Mouse (Mus musculus) natural killer cell, adult 2 months (primary cell): ENCODE data around the gene Eef2kmt.
"Not testable (repeated sequence)": the region's sequence is repeated elsewhere in the genome, so short reads cannot be mapped to it uniquely, and the experiment has no call there.

ENCODE experiments used
- DNase-seq, 2 experiments: peaks; one replicate each; pipeline ENCODE4 v3.0.0; 2022; ENCODE audit warnings: low spot score in 2 of 2

The Eef2kmt gene

GRCm38 (mm10) chr16:5255779-5256496 lies at the start of gene Eef2kmt:
Gene Eef2kmt (minus strand): TSS chr16:5255983.
- peak; percentile 98 to 99 for DNase-seq

GRCm38 (mm10) chr16:5295238-5295637 lies 39.5 kb upstream of the Eef2kmt start:
- no peak for DNase-seq

GRCm38 (mm10) chr16:5285376-5285775 lies 29.6 kb upstream of the Eef2kmt start:
- DNase-seq: no peak

GRCm38 (mm10) chr16:5282686-5283085 lies 26.9 kb upstream of the Eef2kmt start:
- no peak for DNase-seq

GRCm38 (mm10) chr16:5279571-5280222 lies 23.9 kb upstream of the Eef2kmt start:
- DNase-seq: no peak

GRCm38 (mm10) chr16:5272371-5272770 lies 16.6 kb upstream of the Eef2kmt start:
- DNase-seq: no peak

GRCm38 (mm10) chr16:5271411-5272035 lies 15.7 kb upstream of the Eef2kmt start:
- no peak for DNase-seq

GRCm38 (mm10) chr16:5263926-5264325 lies 8.1 kb upstream of the Eef2kmt start:
- DNase-seq: no peak

- DNase-seq: no peak
These were observed 7.4 kb upstream of the Eef2kmt start for GRCm38 (mm10) chr16:5263156-5263555.

GRCm38 (mm10) chr16:5255081-5255740 lies 572 bp downstream of the Eef2kmt start:
- no peak for DNase-seq

- DNase-seq: peak; percentile 76 to 85
These were observed 1.3 kb downstream of the Eef2kmt start for GRCm38 (mm10) chr16:5254346-5255025.

GRCm38 (mm10) chr16:5252260-5252659 lies 3.5 kb downstream of the Eef2kmt start:
- no peak for DNase-seq

GRCm38 (mm10) chr16:5250891-5251290 lies 4.9 kb downstream of the Eef2kmt start:
- no peak for DNase-seq

- DNase-seq: peak; percentile 40 to 57
These were observed 11.4 kb downstream of the Eef2kmt start for GRCm38 (mm10) chr16:5244411-5244810.

GRCm38 (mm10) chr16:5242882-5243281 lies 12.9 kb downstream of the Eef2kmt start:
- DNase-seq: no peak

- no peak for DNase-seq
These were observed 13.4 kb downstream of the Eef2kmt start for GRCm38 (mm10) chr16:5242355-5242754.

GRCm38 (mm10) chr16:5233418-5234313 lies 22.1 kb downstream of the Eef2kmt start, which contains the start of gene Alg1:
Gene Alg1 (plus strand): TSS chr16:5233621.
- DNase-seq: peak; percentile 83 to 90

- DNase-seq: no peak
These were observed 22.8 kb downstream of the Eef2kmt start for GRCm38 (mm10) chr16:5232982-5233381.

GRCm38 (mm10) chr16:5228103-5228502 lies 27.7 kb downstream of the Eef2kmt start:
- DNase-seq: not testable (repeated sequence)

GRCm38 (mm10) chr16:5227501-5227900 lies 28.3 kb downstream of the Eef2kmt start:
- DNase-seq: not testable (repeated sequence)

- DNase-seq: not testable (repeated sequence)
These were observed 29.2 kb downstream of the Eef2kmt start for GRCm38 (mm10) chr16:5226534-5226933.
